Mouse (Mus musculus) layer of hippocampus, adult 11-12 months (tissue): ENCODE results near the gene Zfp820.
"Not testable (repeated sequence)": the region's sequence is repeated elsewhere in the genome, so short reads cannot be mapped to it uniquely, and the experiment has no call there.

ENCODE experiments used
- DNase-seq: peaks from one replicate; pipeline ENCODE4 v3.0.0; 2022; ENCODE audit warnings: low spot score

Gene Zfp820

DNA sequence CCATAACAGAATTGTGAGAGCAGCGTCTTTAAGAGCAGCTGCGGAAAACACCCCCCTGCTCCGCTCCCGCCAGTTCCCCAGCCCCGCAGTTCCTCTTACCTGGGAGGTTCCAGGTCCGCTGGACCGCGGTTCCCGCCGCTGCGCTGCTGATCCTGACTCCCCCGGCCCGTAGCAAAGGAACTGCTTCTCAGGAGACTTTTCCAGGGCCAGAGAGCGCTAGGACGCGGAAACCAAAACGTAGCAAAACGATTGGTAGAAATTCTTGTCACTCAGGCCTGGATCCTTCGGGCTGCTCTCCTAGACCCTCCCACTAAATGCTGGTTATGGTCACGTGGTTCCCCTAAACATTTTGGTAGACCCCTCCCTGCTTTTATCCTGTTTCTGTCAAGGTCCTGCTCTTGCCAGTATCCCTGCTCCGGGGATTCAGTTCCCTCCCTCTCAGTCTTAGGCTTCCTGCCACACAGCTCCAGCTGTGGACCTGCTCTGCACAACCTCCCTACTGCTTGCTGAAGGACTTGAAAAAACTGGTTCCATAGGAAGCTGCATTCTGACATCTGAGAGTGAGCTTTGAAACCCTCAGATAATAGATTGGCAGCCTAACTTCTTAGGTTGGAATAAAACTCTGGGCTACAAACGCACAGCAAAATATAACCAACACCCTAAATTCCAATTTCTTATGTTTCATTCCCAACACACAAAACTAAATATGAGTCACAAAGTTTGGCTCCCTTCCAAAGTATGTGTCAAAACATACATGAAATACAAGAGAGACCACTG lies at the start of gene Zfp820:
Gene Zfp820, minus strand, starts transcription at position 228 of the 777 bp plus-strand sequence.
- DNase-seq: peak; percentile 6

DNA sequence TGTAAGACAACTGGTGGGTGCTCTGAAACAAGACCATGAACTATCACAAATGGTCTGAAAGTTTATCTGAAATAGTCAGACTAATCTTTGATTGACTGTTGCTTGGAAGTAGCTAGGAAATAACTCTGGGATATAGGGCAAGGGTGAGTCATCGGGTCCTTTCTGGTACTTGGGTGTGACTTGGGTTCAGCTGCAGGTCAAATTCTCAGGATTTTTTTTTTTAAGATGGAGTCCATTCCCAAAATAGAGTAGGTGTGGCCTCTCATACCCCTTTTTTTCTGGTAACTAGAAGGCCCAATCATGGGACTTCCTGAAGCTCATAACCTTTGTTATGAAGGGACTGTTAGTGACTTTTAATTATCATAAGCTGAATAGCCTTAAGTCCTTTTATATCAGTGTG lies 25.7 kb upstream of the Zfp820 start:
- no peak for DNase-seq

DNA sequence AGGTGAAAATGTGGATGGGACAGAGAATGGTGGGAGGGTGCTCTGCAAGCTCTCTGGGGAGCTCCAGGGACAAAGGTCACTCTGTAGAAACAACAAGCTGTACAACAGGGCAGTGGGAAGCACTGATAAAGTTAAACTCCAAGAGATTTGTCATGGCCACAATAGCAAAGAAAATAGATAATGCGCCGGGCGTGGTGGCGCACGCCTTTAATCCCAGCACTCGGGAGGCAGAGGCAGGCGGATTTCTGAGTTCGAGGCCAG lies 680 bp upstream of the Zfp820 start:
- DNase-seq: not testable (repeated sequence)

DNA sequence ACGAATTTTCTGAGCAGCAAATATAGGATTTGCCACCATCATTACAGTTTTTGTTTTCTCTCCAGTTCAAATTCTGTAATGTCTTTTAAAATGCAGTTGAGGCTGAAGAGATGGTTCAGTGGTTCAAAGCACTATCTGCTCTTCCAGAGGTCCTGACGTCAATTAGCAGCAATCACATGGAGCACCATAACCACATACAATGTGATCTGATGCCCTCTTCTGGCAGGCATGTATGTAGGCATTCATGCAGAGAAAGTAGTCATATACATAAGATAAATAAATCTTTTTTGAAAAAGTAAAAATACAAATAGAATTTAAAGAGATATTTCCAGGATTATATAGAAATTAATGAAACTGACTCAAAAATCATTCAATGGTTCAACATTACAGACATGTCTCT lies 7.1 kb downstream of the Zfp820 start:
- DNase-seq: no peak

DNA sequence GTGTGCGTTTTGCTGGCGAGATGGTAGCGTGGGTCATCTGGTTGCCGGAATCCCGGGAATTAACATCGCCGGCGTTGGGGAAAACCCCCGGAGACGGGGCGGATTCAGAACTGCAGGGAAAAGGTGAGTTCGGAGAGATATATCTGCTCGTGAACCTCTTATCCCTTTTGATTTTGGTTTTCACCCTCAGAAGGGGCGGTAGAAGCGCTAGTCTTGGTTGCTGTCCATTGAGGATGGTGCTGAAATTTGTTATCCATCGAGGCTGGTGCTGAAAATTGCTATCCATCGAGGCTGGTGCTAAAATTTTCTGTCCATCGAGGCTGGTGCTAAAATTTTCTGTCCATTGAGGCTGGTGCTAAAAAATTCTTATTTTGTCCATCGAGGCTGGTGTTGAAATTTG lies 44.2 kb downstream of the Zfp820 start:
- not testable (repeated sequence) for DNase-seq

DNA sequence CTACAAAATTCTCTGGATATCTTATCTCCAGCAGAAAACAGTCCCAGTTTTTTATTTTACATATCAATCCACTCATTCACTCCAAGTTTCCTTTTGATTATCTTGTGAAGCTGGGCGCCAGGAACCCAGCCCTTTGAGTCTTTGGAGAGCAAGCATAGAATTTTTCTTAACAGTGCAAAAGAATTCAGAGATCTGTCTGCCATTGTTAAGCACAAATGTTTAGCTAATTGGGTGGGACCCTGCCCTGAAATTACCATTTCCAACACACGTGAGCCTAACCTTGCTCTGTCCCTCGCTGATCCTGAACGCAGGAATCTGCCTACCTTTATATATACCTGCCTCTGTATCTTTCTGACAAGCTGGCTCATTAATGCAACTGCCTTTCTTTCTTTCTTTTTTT lies 53.3 kb downstream of the Zfp820 start:
- no peak for DNase-seq

DNA sequence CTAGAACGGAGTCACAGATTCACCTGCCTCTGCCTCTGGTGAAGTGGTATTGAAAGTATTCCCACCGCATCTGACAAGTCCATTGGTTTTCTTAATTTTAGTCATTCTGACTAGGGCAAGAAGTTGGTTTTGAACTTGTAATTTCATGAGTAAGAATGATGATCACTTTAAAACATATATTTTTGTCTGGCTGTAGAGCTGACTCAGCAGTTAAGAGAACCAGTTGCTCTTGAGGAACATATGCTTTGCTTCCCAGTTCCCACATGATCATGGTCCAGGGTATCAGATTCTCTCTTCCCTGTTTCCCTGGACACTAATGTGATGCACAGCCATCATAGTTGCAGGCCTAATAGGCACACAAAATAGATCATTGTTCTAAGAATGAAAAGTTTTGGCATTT lies 75.2 kb downstream of the Zfp820 start:
- no peak for DNase-seq
